Mouse (Mus musculus) neural tube, embryonic 11.5 days (tissue): ENCODE results near the gene Slc17a2. TPM values are rescaled to one million over a fixed set of nuclear protein-coding genes. Genes with fewer than 3 reads are reported as not detected.

Experiments
- ATAC-seq: fragments of 200-750 bp; cut with Nextera tagmentation; 2 replicates; pipeline ENCODE4 v1.8.0; 2017; ENCODE audit warnings: moderate number of reproducible peaks, mild to moderate bottlenecking, moderate TSS enrichment, moderate library complexity; ENCODE audit not compliant: insufficient read depth, low FRiP score, low TSS enrichment
- DNase-seq: peaks from one replicate; pipeline ENCODE4 v3.0.0-alpha.2; 2015; ENCODE audit warnings: low spot score
- H3K27ac ChIP-seq: fragments of 300-500 bp; sonication (generic); 2 replicates; pipeline ENCODE4 v1.5.1; 2014; ENCODE audit warnings: low read depth, mild to moderate bottlenecking, low read length
- H3K27me3 ChIP-seq: fragments of 300-500 bp; sonication (generic); 2 replicates; pipeline ENCODE4 v1.6.1; 2014; ENCODE audit warnings: mild to moderate bottlenecking, low read length, mixed read lengths; ENCODE audit not compliant: control insufficient read depth, insufficient read depth
- H3K36me3 ChIP-seq: fragments of 300-500 bp; sonication (generic); 2 replicates; pipeline ENCODE4 v1.6.1; 2014; ENCODE audit warnings: mild to moderate bottlenecking, low read length, moderate library complexity, mixed read lengths; ENCODE audit not compliant: control insufficient read depth, insufficient read depth
- H3K4me1 ChIP-seq: fragments of 300-500 bp; sonication (generic); 2 replicates; pipeline ENCODE4 v1.6.1; 2014; ENCODE audit warnings: low read length, mixed read lengths; ENCODE audit not compliant: control insufficient read depth, insufficient read depth
- H3K4me2 ChIP-seq: fragments of 300-500 bp; sonication (generic); 2 replicates; pipeline ENCODE4 v1.6.1; 2014; ENCODE audit warnings: low read depth, mild to moderate bottlenecking, moderate library complexity
- H3K4me3 ChIP-seq: fragments of 300-500 bp; sonication (generic); 2 replicates; pipeline ENCODE4 v1.5.1; 2014; ENCODE audit warnings: low read depth, low read length
- H3K9ac ChIP-seq: fragments of 300-500 bp; sonication (generic); 2 replicates; pipeline ENCODE4 v1.6.1; 2014; ENCODE audit warnings: mild to moderate bottlenecking, low read length
- H3K9me3 ChIP-seq: fragments of 300-500 bp; sonication (generic); 2 replicates; pipeline ENCODE4 v1.6.1; 2016; ENCODE audit warnings: low read length; ENCODE audit not compliant: control insufficient read depth
- whole genome bisulfite sequencing: fragments of 180-500 bp; shearing (Covaris S2); extraction: QIAGEN DNeasy Blood & Tissue Kit; methylation state at CpG from one replicate; pipeline ENCODE4 v1.1.7; 2014; 5-methylcytosine and 5-hydroxymethylcytosine counted together
- polyA plus RNA-seq: library from polyadenylated mRNA; unstranded; fragments of >200 nt; fragmentation: Nextera tagmentation; extraction: Ambion mirVana; gene quantifications from 2 replicates; pipeline ENCODE4 v1.2.1, GENCODE M21; 2014

The Slc17a2 gene
- polyA plus RNA-seq, 1 experiment from 2014 or later = not detected

- Histone ChIP-seq H3K27me3 (no peaks in the 10 kb centered on the region), H3K4me1 (no peaks in the 10 kb centered on the region), H3K9ac (no peak overlapping the region), H3K4me3 (no peak overlapping the region), H3K9me3 (no peaks in the 10 kb centered on the region), H3K36me3 (no peaks in the 10 kb centered on the region), H3K27ac (no peak overlapping the region), H3K4me2 (peak overlapping the region; percentile 7; the same call in 1 of the 2 replicates)
- 32% methylated on average over 21 of the region's 21 CpGs for WGBS
- peak; percentile 85 for ATAC-seq
- peak; percentile 67 for DNase-seq
Observed at GRCm38 (mm10) chr13:23772561-23773313, 34.1 kb upstream of the Slc17a2 start.

GRCm38 (mm10) chr13:23778339-23778738 lies 28.5 kb upstream of the Slc17a2 start:
- Histone ChIP-seq H3K4me2 (no peak overlapping the region), H3K4me3 (no peak overlapping the region), H3K9ac (no peak overlapping the region), H3K27ac (no peak overlapping the region), H3K9me3 (no peaks in the 10 kb centered on the region), H3K36me3 (no peaks in the 10 kb centered on the region), H3K4me1 (no peaks in the 10 kb centered on the region), H3K27me3 (no peaks in the 10 kb centered on the region)
- 94% methylated on average over 7 of the region's 7 CpGs for WGBS
- ATAC-seq (no peak), DNase-seq (no peak)

- no peaks in the 10 kb centered on the region for H3K27me3 ChIP-seq
- no peak overlapping the region for H3K27ac ChIP-seq
- H3K4me2 ChIP-seq = no peak overlapping the region
- H3K9ac ChIP-seq = no peak overlapping the region
- no peak overlapping the region for H3K4me3 ChIP-seq
- H3K4me1 ChIP-seq = no peaks in the 10 kb centered on the region
- H3K36me3 ChIP-seq = no peaks in the 10 kb centered on the region
- 82% methylated on average over 4 of the region's 4 CpGs for WGBS
- DNase-seq (no peak), ATAC-seq (no peak)
- H3K9me3 ChIP-seq = no peaks in the 10 kb centered on the region
Observed at GRCm38 (mm10) chr13:23779025-23779424, 27.8 kb upstream of the Slc17a2 start.

- no peak overlapping the region for H3K4me3 ChIP-seq
- no peaks in the 10 kb centered on the region for H3K9me3 ChIP-seq
- DNase-seq (peak; percentile 39), ATAC-seq (0 out of 2 replicates have a peak, but pooled peaks have one; percentile 53)
- no peaks in the 10 kb centered on the region for H3K27me3 ChIP-seq
- H3K27ac ChIP-seq = no peak overlapping the region
- H3K36me3 ChIP-seq = no peaks in the 10 kb centered on the region
- WGBS = 42% methylated on average over 2 of the region's 2 CpGs
- no peaks in the 10 kb centered on the region for H3K4me1 ChIP-seq
- H3K9ac ChIP-seq = no peak overlapping the region
- no peak overlapping the region for H3K4me2 ChIP-seq
Observed at GRCm38 (mm10) chr13:23792520-23792919, 14.3 kb upstream of the Slc17a2 start.

- H3K4me2 ChIP-seq = no peak overlapping the region
- no peaks in the 10 kb centered on the region for H3K9me3 ChIP-seq
- H3K27me3 ChIP-seq = no peaks in the 10 kb centered on the region
- no peak overlapping the region for H3K27ac ChIP-seq
- no peak overlapping the region for H3K9ac ChIP-seq
- no peak overlapping the region for H3K4me3 ChIP-seq
- ATAC-seq = no peak
- 79% methylated on average over 5 of the region's 5 CpGs for WGBS
- H3K4me1 ChIP-seq = no peaks in the 10 kb centered on the region; the same call in 1 of the 2 replicates
- no peak for DNase-seq
- no peaks in the 10 kb centered on the region for H3K36me3 ChIP-seq
Observed at GRCm38 (mm10) chr13:23799405-23799804, 7.4 kb upstream of the Slc17a2 start.

- H3K4me1 ChIP-seq = no peaks in the 10 kb centered on the region
- no peaks in the 10 kb centered on the region for H3K36me3 ChIP-seq
- WGBS = 80% methylated on average over 2 of the region's 2 CpGs
- no peaks in the 10 kb centered on the region for H3K9me3 ChIP-seq
- H3K4me2 ChIP-seq = no peak overlapping the region
- H3K27me3 ChIP-seq = no peaks in the 10 kb centered on the region
- no peak overlapping the region for H3K27ac ChIP-seq
- no peak overlapping the region for H3K9ac ChIP-seq
- no peak overlapping the region for H3K4me3 ChIP-seq
- DNase-seq (no peak), ATAC-seq (no peak)
Observed at GRCm38 (mm10) chr13:23804532-23804931, 2.3 kb upstream of the Slc17a2 start.

GRCm38 (mm10) chr13:23816148-23816547 lies 9.4 kb downstream of the Slc17a2 start:
- no peaks in the 10 kb centered on the region for H3K4me1 ChIP-seq
- ATAC-seq (no peak), DNase-seq (no peak)
- H3K4me2 ChIP-seq = no peak overlapping the region
- WGBS = 69% methylated on average over 2 of the region's 2 CpGs
- H3K27me3 ChIP-seq = no peaks in the 10 kb centered on the region
- H3K4me3 ChIP-seq = no peak overlapping the region
- H3K9me3 ChIP-seq = no peaks in the 10 kb centered on the region
- no peaks in the 10 kb centered on the region for H3K36me3 ChIP-seq
- no peak overlapping the region for H3K9ac ChIP-seq
- no peak overlapping the region for H3K27ac ChIP-seq

GRCm38 (mm10) chr13:23820179-23820940 lies 13.6 kb downstream of the Slc17a2 start:
- Histone ChIP-seq H3K27me3 (no peaks in the 10 kb centered on the region), H3K9me3 (no peaks in the 10 kb centered on the region), H3K36me3 (no peaks in the 10 kb centered on the region), H3K9ac (no peak overlapping the region), H3K4me2 (no peak overlapping the region), H3K4me3 (no peak overlapping the region), H3K4me1 (no peaks in the 10 kb centered on the region), H3K27ac (no peak overlapping the region)
- DNase-seq (no peak), ATAC-seq (no peak)
- WGBS = 73% methylated on average over 4 of the region's 4 CpGs

- no peak overlapping the region for H3K27ac ChIP-seq
- WGBS = 87% methylated on average over 3 of the region's 3 CpGs
- no peaks in the 10 kb centered on the region for H3K27me3 ChIP-seq
- no peak for DNase-seq
- no peaks in the 10 kb centered on the region for H3K36me3 ChIP-seq
- H3K4me3 ChIP-seq = no peak overlapping the region
- ATAC-seq = no peak
- no peak overlapping the region for H3K4me2 ChIP-seq
- H3K9me3 ChIP-seq = no peaks in the 10 kb centered on the region
- H3K9ac ChIP-seq = no peak overlapping the region
- no peaks in the 10 kb centered on the region for H3K4me1 ChIP-seq
Observed at GRCm38 (mm10) chr13:23822213-23822612, 15.4 kb downstream of the Slc17a2 start.
